Mouse (Mus musculus) cortical plate, adult 2 months (tissue): Measurements from ENCODE around the gene Fam89b.

ENCODE experiments used
- CTCF ChIP-seq: fragments of 200-500 bp; IDR thresholded peaks from 2 replicates; pipeline ENCODE4 v1.5.1; 2011; ENCODE audit warnings: mild to moderate bottlenecking, control low read depth, low read length; ENCODE audit not compliant: insufficient read depth; ENCODE audit errors: extremely low read depth
- POLR2A ChIP-seq: fragments of 200-500 bp; IDR thresholded peaks from 2 replicates; pipeline ENCODE4 v1.6.1; 2011; ENCODE audit warnings: mild to moderate bottlenecking, low read length, control low read depth; ENCODE audit not compliant: insufficient read depth; ENCODE audit errors: extremely low read depth

DNA sequence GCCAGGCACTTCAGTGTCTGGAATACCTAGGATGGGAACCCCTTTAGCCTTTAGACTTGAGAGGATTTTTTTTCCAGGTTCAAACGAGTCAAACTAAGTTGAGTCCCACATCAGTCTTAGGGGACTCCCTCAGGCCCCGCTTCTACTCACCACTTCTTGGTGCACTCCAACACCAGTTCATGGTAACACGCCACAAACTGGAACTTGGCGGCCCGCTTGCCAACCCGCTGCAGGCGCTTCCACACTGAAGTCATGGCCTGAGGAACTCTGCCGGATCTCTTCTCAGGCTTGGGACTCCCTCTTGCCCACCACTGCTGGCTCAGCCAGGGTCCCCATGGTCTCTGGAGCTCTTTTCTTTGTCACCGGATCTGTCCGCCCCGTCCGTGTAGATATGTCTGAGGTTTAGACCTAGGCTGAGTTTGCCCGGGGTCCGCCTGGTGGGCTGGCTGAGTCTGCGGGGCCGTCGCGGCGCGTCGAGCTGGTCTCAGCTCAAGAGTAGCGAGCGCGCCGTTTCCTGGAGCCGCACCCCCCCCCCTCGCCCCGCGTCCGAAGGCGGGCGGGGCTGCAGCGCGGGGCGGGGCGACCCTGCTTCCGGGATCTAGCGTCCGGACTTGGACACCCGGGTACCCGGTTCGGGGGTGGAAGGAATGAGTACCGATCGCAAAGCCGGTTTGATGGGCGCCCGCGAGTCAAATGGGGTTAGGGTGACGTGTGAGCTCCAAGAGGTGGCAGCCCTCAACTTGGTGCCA is 3.5 kb downstream of the Fam89b start, which contains the start of gene Ehbp1l1:
- TF ChIP-seq POLR2A (no peak), CTCF (no peak)
